Mouse (Mus musculus): ENCODE measurements around the gene 1700016K19Rik. TPM values are rescaled to one million over a fixed set of nuclear protein-coding genes. Genes with fewer than 3 reads are reported as not detected.

1700016K19Rik gene
- 1.4 and 3.8 TPM in 2 replicates for polyA plus RNA-seq (2016; fragmentation: Nextera tagmentation; extraction: Ambion mirVana)

GRCm38 (mm10) chr11:75999440-76000155 lies at the start of gene 1700016K19Rik:
Gene 1700016K19Rik, plus strand, starts transcription at chr11:75999912.
- Histone ChIP-seq H3K36me3 (no peaks in the 10 kb centered on the region), H3K4me1 (replicated peaks) (peaks cover 9% of the 10 kb centered on the region), H3K27ac (peak within 1 kb of the TSS; percentile 69), H3K4me3 (peak within 1 kb of the TSS; percentile 67), H3K27me3 (ENCODE audit: insufficient read depth, poor library complexity, severe bottlenecking) (peaks cover 25% of the 10 kb centered on the region), H3K9me3 (no peaks in the 10 kb centered on the region)
- peak; percentile 77 for DNase-seq (ENCODE audit: low spot score)
- 13% methylated on average over 36 of the region's 36 CpGs for WGBS

GRCm38 (mm10) chr11:75950459-75950858 lies 49.3 kb upstream of the 1700016K19Rik start:
- Histone ChIP-seq H3K4me3 (no peak overlapping the region), H3K9me3 (no peaks in the 10 kb centered on the region), H3K4me1 (replicated peaks) (peaks cover 29% of the 10 kb centered on the region), H3K27ac (no peak overlapping the region), H3K27me3 (ENCODE audit: insufficient read depth, poor library complexity, severe bottlenecking) (peaks cover 11% of the 10 kb centered on the region; the same call in 1 of the 2 replicates), H3K36me3 (no peaks in the 10 kb centered on the region)
- DNase-seq (ENCODE audit: low spot score) = no peak
- WGBS = 90% methylated on average over 3 of the region's 3 CpGs

- H3K9me3 ChIP-seq = no peaks in the 10 kb centered on the region
- no peak overlapping the region for H3K4me3 ChIP-seq
- DNase-seq (ENCODE audit: low spot score) = no peak
- H3K36me3 ChIP-seq = no peaks in the 10 kb centered on the region
- H3K27me3 ChIP-seq (ENCODE audit: insufficient read depth, poor library complexity, severe bottlenecking) = 0 out of 2 replicates have a peak, but pooled peaks cover 6% of the 10 kb centered on the region
- peaks cover 15% of the 10 kb centered on the region for H3K4me1 ChIP-seq (replicated peaks)
- H3K27ac ChIP-seq = no peak overlapping the region
- 88% methylated on average over 5 of the region's 5 CpGs for WGBS
Measured at GRCm38 (mm10) chr11:75951895-75952294, 47.8 kb upstream of the 1700016K19Rik start.

GRCm38 (mm10) chr11:75954896-75955295 lies 44.8 kb upstream of the 1700016K19Rik start:
- Histone ChIP-seq H3K9me3 (no peaks in the 10 kb centered on the region), H3K4me1 (replicated peaks) (no peaks in the 10 kb centered on the region), H3K4me3 (no peak overlapping the region), H3K27me3 (ENCODE audit: insufficient read depth, poor library complexity, severe bottlenecking) (no peaks in the 10 kb centered on the region), H3K27ac (no peak overlapping the region), H3K36me3 (no peaks in the 10 kb centered on the region)
- WGBS = 84% methylated on average over 9 of the region's 9 CpGs
- DNase-seq (ENCODE audit: low spot score) = no peak

- DNase-seq (ENCODE audit: low spot score) = no peak
- Histone ChIP-seq H3K4me1 (replicated peaks) (peaks cover under 1% of the 10 kb centered on the region; the same call in 1 of the 2 replicates), H3K9me3 (no peaks in the 10 kb centered on the region), H3K4me3 (no peak overlapping the region), H3K27ac (no peak overlapping the region), H3K36me3 (no peaks in the 10 kb centered on the region), H3K27me3 (ENCODE audit: insufficient read depth, poor library complexity, severe bottlenecking) (peaks cover 5% of the 10 kb centered on the region; the same call in 1 of the 2 replicates)
- 82% methylated on average over 8 of the region's 8 CpGs for WGBS
Measured at GRCm38 (mm10) chr11:75956651-75957050, 43.1 kb upstream of the 1700016K19Rik start.

- Histone ChIP-seq H3K4me1 (replicated peaks) (peaks cover 7% of the 10 kb centered on the region), H3K9me3 (no peaks in the 10 kb centered on the region), H3K36me3 (no peaks in the 10 kb centered on the region), H3K4me3 (no peak overlapping the region), H3K27ac (no peak overlapping the region), H3K27me3 (ENCODE audit: insufficient read depth, poor library complexity, severe bottlenecking) (peaks cover 8% of the 10 kb centered on the region; the same call in 1 of the 2 replicates)
- no peak for DNase-seq (ENCODE audit: low spot score)
- 92% methylated on average over 17 of the region's 17 CpGs for WGBS
Measured at GRCm38 (mm10) chr11:75957124-75957832, 42.4 kb upstream of the 1700016K19Rik start.

GRCm38 (mm10) chr11:75961782-75962181 lies 37.9 kb upstream of the 1700016K19Rik start:
- Histone ChIP-seq H3K27me3 (ENCODE audit: insufficient read depth, poor library complexity, severe bottlenecking) (peaks cover 34% of the 10 kb centered on the region), H3K4me3 (no peak overlapping the region), H3K4me1 (replicated peaks) (peaks cover 52% of the 10 kb centered on the region), H3K36me3 (no peaks in the 10 kb centered on the region), H3K27ac (0 out of 2 replicates have a peak overlapping the region, but pooled peaks have one; percentile 17), H3K9me3 (no peaks in the 10 kb centered on the region)
- WGBS = 85% methylated on average over 7 of the region's 7 CpGs
- no peak for DNase-seq (ENCODE audit: low spot score)

- Histone ChIP-seq H3K4me1 (replicated peaks) (peaks cover 69% of the 10 kb centered on the region), H3K4me3 (peak overlapping the region; percentile 14; the same call in 1 of the 2 replicates), H3K9me3 (no peaks in the 10 kb centered on the region), H3K36me3 (no peaks in the 10 kb centered on the region), H3K27ac (peak overlapping the region; percentile 87), H3K27me3 (ENCODE audit: insufficient read depth, poor library complexity, severe bottlenecking) (peaks cover 55% of the 10 kb centered on the region)
- 9% methylated on average over 11 of the region's 11 CpGs for WGBS
- DNase-seq (ENCODE audit: low spot score) = peak; percentile 77
Measured at GRCm38 (mm10) chr11:75963730-75964475, 35.8 kb upstream of the 1700016K19Rik start.

- 19% methylated on average over 4 of the region's 4 CpGs for WGBS
- Histone ChIP-seq H3K27me3 (ENCODE audit: insufficient read depth, poor library complexity, severe bottlenecking) (peaks cover 60% of the 10 kb centered on the region), H3K36me3 (no peaks in the 10 kb centered on the region), H3K27ac (peak overlapping the region; percentile 87), H3K4me3 (0 out of 2 replicates have a peak overlapping the region, but pooled peaks have one; percentile 14), H3K4me1 (replicated peaks) (peaks cover 69% of the 10 kb centered on the region), H3K9me3 (no peaks in the 10 kb centered on the region)
- no peak for DNase-seq (ENCODE audit: low spot score)
Measured at GRCm38 (mm10) chr11:75964476-75964730, 35.3 kb upstream of the 1700016K19Rik start.

GRCm38 (mm10) chr11:75965674-75966400 lies 33.9 kb upstream of the 1700016K19Rik start:
- DNase-seq (ENCODE audit: low spot score) = peak; percentile 54
- WGBS = 3% methylated on average over 28 of the region's 28 CpGs
- Histone ChIP-seq H3K9me3 (no peaks in the 10 kb centered on the region), H3K36me3 (no peaks in the 10 kb centered on the region), H3K4me1 (replicated peaks) (peaks cover 69% of the 10 kb centered on the region), H3K4me3 (peak overlapping the region; percentile 72), H3K27me3 (ENCODE audit: insufficient read depth, poor library complexity, severe bottlenecking) (peaks cover 66% of the 10 kb centered on the region), H3K27ac (peak overlapping the region; percentile 87)

GRCm38 (mm10) chr11:75966401-75967372 lies 33.0 kb upstream of the 1700016K19Rik start:
- no peaks in the 10 kb centered on the region for H3K9me3 ChIP-seq
- WGBS = under 1% methylated on average over 90 of the region's 90 CpGs
- peak overlapping the region; percentile 72 for H3K4me3 ChIP-seq
- H3K27me3 ChIP-seq (ENCODE audit: insufficient read depth, poor library complexity, severe bottlenecking) = peaks cover 64% of the 10 kb centered on the region
- H3K27ac ChIP-seq = peak overlapping the region; percentile 87
- no peaks in the 10 kb centered on the region for H3K36me3 ChIP-seq
- peaks cover 68% of the 10 kb centered on the region for H3K4me1 ChIP-seq (replicated peaks)
- peak; percentile 66 for DNase-seq (ENCODE audit: low spot score)

Data from hindbrain, embryonic 10.5 days (tissue).